Mouse (Mus musculus) bone marrow, adult 2 months (tissue): Measurements from ENCODE around the gene Nsun4.

Source experiments
- CTCF ChIP-seq: fragments of 200-500 bp; IDR thresholded peaks from 2 replicates; pipeline ENCODE4 v1.5.1; 2011; ENCODE audit warnings: low read length, control low read depth; ENCODE audit not compliant: control insufficient read depth, insufficient read depth
- POLR2A ChIP-seq: fragments of 200-500 bp; IDR thresholded peaks from 2 replicates; pipeline ENCODE4 v1.6.1; 2011; ENCODE audit warnings: low read depth, mild to moderate bottlenecking, control low read depth, low read length, borderline replicate concordance; ENCODE audit not compliant: control insufficient read depth

DNA sequence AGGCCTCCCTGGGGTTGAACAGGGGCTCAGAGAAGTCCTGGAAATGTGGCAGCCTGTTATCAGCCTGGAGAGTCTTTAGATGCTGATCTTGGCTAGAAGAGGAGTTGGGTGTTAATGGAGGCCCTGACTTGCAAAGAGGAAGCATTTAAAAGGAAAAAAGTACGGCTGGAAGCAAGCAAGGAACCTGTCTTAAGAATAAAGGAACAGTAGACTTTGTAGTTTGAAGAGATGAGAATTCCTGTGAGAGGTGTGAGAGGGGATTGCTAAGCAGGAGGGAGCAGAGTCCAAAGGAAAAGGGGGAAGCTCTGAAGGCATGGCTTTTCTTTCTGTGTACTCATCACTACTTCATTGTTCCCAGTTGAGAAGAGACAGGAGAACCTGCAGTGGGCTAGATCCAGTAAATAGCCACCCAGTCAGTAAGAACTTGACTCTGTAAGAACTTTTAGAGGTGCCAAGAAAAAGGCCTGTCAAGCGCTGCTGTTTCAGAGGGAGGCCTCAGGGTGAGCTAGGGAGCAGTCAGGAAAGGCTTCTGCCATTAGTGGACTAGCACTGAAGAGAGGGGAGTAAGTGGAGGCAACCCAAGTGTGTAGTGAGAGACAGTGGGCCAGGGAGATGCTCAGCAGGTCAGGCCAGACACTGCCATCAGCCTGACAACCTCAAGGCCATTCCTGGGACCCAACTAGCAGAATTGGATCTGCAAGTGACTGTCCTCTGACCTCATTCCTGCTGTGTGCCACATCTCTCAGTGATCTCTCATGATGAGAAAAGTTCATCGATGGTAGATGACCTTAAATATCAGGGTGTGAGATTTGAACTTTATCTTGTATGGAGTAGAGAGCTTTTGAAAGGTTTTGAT is 23.8 kb upstream of the Nsun4 start:
- no peak for TF ChIP-seq CTCF
- no peak for TF ChIP-seq POLR2A
